9 mouse cellular contexts compared by ENCODE assay signal in genomic region chr6:93913226-93913861, GRCm38 (mm10).
DNase-seq lines count a peak whose midpoint lies in the region; ATAC-seq and TF ChIP-seq lines count a peak whose summit lies in the region.
"Had no signal": no experiment of that assay in that cellular context is flagged by ENCODE, and none has a peak within 500 bp of the region (broad histone marks: within the 10 kb centered on the region; RNA-seq: fewer than 3 reads in every experiment).

No protein-coding gene starts in this region.

- no peak for DNase-seq in lung, adult 2 months
- DNase-seq in urinary bladder, postnatal 25 days (ENCODE audit: low spot score): no peak
- no peak for DNase-seq in adrenal gland, adult 2 months
- DNase-seq in adrenal gland, postnatal 36 days: no peak

- H3K4me1 ChIP-seq in lung, embryonic 16.5 days (replicated peaks; ENCODE audit: control insufficient read depth, insufficient read depth, low read length): peaks cover 8% of the 10 kb centered on the region
- 0 out of 2 replicates have a peak, but pooled peaks cover 2% of the 10 kb centered on the region for H3K4me1 ChIP-seq in lung, adult 2 months (ENCODE audit: control insufficient read depth, insufficient read depth, low read length)
- H3K4me1 ChIP-seq in embryonic facial prominence, embryonic 13.5 days: peaks cover 30% of the 10 kb centered on the region
- H3K4me1 ChIP-seq in intestine, embryonic 15.5 days (replicated peaks): peaks cover 17% of the 10 kb centered on the region
- H3K4me1 ChIP-seq in midbrain, embryonic 13.5 days (replicated peaks): peaks cover 52% of the 10 kb centered on the region
- H3K4me1 ChIP-seq: liver, embryonic 15.5 days had no signal

- H3K36me3 ChIP-seq in lung, embryonic 16.5 days (ENCODE audit: control insufficient read depth, insufficient read depth, low read length): no peaks in the 10 kb centered on the region
- no peaks in the 10 kb centered on the region for H3K36me3 ChIP-seq in embryonic facial prominence, embryonic 13.5 days
- H3K36me3 ChIP-seq in intestine, embryonic 15.5 days: no peaks in the 10 kb centered on the region
- no peaks in the 10 kb centered on the region for H3K36me3 ChIP-seq in midbrain, embryonic 13.5 days
- H3K36me3 ChIP-seq: liver, embryonic 15.5 days had no signal

- no peaks in the 10 kb centered on the region; the same call in 1 of the 2 replicates for H3K27me3 ChIP-seq in lung, embryonic 16.5 days (ENCODE audit: control insufficient read depth, insufficient read depth, low read depth, low read length)
- no peaks in the 10 kb centered on the region for H3K27me3 ChIP-seq in embryonic facial prominence, embryonic 13.5 days
- H3K27me3 ChIP-seq in intestine, embryonic 15.5 days (replicated peaks): no peaks in the 10 kb centered on the region
- H3K27me3 ChIP-seq in midbrain, embryonic 13.5 days: no peaks in the 10 kb centered on the region

- no peak for TF ChIP-seq POLR2A in lung, adult 2 months (IDR thresholded peaks at IDR 0.05; ENCODE audit: borderline replicate concordance, extremely low read depth, low read depth, low read length)

- H3K9me3 ChIP-seq in lung, embryonic 16.5 days (ENCODE audit: control insufficient read depth, low read length): no peaks in the 10 kb centered on the region
- H3K9me3 ChIP-seq in embryonic facial prominence, embryonic 13.5 days: no peaks in the 10 kb centered on the region
- no peaks in the 10 kb centered on the region for H3K9me3 ChIP-seq in intestine, embryonic 15.5 days
- no peaks in the 10 kb centered on the region for H3K9me3 ChIP-seq in midbrain, embryonic 13.5 days
- H3K9me3 ChIP-seq: liver, embryonic 15.5 days had no signal

- 8% methylated on average over 22 of the region's 22 CpGs for WGBS in lung, embryonic 16.5 days
- 18% methylated on average over 22 of the region's 22 CpGs for WGBS in lung, adult 2 months
- 4% methylated on average over 22 of the region's 22 CpGs for WGBS in embryonic facial prominence, embryonic 13.5 days
- WGBS in intestine, embryonic 15.5 days: 15% methylated on average over 22 of the region's 22 CpGs
- WGBS in midbrain, embryonic 13.5 days: 2% methylated on average over 22 of the region's 22 CpGs

- peak; percentile 20; the same call in 1 of the 2 replicates for ATAC-seq in lung, embryonic 16.5 days (ENCODE audit: low read depth)
- no peak for ATAC-seq in embryonic facial prominence, embryonic 13.5 days (ENCODE audit: insufficient number of reproducible peaks, insufficient read depth, low FRiP score, low TSS enrichment, low read depth)
- peak; percentile 23; the same call in 1 of the 2 replicates for ATAC-seq in intestine, embryonic 15.5 days
- ATAC-seq in midbrain, embryonic 13.5 days: peak; percentile 77

- peak overlapping the region; percentile 22 for H3K4me3 ChIP-seq in lung, embryonic 16.5 days (ENCODE audit: low read length)
- no peak overlapping the region for H3K4me3 ChIP-seq in lung, adult 2 months (replicated peaks; ENCODE audit: extremely low read depth, low read depth, low read length)
- H3K4me3 ChIP-seq in embryonic facial prominence, embryonic 13.5 days: peak overlapping the region; percentile 43
- peak overlapping the region; percentile 19 for H3K4me3 ChIP-seq in intestine, embryonic 15.5 days (replicated peaks)
- H3K4me3 ChIP-seq in midbrain, embryonic 13.5 days (replicated peaks): peak overlapping the region; percentile 53
- H3K4me3 ChIP-seq: liver, embryonic 15.5 days had no signal

- no peak overlapping the region for H3K9ac ChIP-seq in lung, embryonic 16.5 days (ENCODE audit: low read length)
- H3K9ac ChIP-seq in embryonic facial prominence, embryonic 13.5 days: peak overlapping the region; percentile 70
- H3K9ac ChIP-seq in intestine, embryonic 15.5 days: peak overlapping the region; percentile 11; the same call in 1 of the 2 replicates
- peak overlapping the region; percentile 87 for H3K9ac ChIP-seq in midbrain, embryonic 13.5 days (replicated peaks)
- H3K9ac ChIP-seq: liver, embryonic 15.5 days had no signal

- H3K27ac ChIP-seq in lung, embryonic 16.5 days (ENCODE audit: low read length): no peak overlapping the region; the same call in 1 of the 2 replicates
- peak overlapping the region; percentile 92 for H3K27ac ChIP-seq in embryonic facial prominence, embryonic 13.5 days
- peak overlapping the region; percentile 49; the same call in 1 of the 2 replicates for H3K27ac ChIP-seq in intestine, embryonic 15.5 days
- H3K27ac ChIP-seq in midbrain, embryonic 13.5 days: peak overlapping the region; percentile 99
- H3K27ac ChIP-seq: liver, embryonic 15.5 days had no signal

- TF ChIP-seq CTCF in lung, adult 2 months (IDR thresholded peaks at IDR 0.05; ENCODE audit: insufficient read depth, low read length): no peak

- H3K4me2 ChIP-seq in lung, embryonic 16.5 days (ENCODE audit: low read depth, low read length): peak overlapping the region; percentile 46
- peak overlapping the region; percentile 74 for H3K4me2 ChIP-seq in embryonic facial prominence, embryonic 13.5 days
- peak overlapping the region; percentile 53 for H3K4me2 ChIP-seq in intestine, embryonic 15.5 days (replicated peaks)
- peak overlapping the region; percentile 73 for H3K4me2 ChIP-seq in midbrain, embryonic 13.5 days (replicated peaks)
- H3K4me2 ChIP-seq: liver, embryonic 15.5 days had no signal
